Mouse (Mus musculus) brain, embryonic 14.5 days (tissue): ENCODE measurements around the gene Gm44596.

Experiments
- CTCF ChIP-seq: fragments of 200-500 bp; IDR thresholded peaks from 2 replicates; pipeline ENCODE4 v1.5.1; 2012; ENCODE audit warnings: inconsistent platforms, mild to moderate bottlenecking, moderate library complexity, borderline replicate concordance; ENCODE audit not compliant: insufficient read depth, insufficient read length; ENCODE audit errors: extremely low read depth
- POLR2A ChIP-seq: fragments of 200-500 bp; IDR thresholded peaks from 2 replicates; pipeline ENCODE4 v1.6.1; 2012; ENCODE audit warnings: mild to moderate bottlenecking, inconsistent platforms, borderline replicate concordance; ENCODE audit not compliant: poor library complexity, insufficient read depth, insufficient read length, severe bottlenecking; ENCODE audit errors: extremely low read depth

DNA sequence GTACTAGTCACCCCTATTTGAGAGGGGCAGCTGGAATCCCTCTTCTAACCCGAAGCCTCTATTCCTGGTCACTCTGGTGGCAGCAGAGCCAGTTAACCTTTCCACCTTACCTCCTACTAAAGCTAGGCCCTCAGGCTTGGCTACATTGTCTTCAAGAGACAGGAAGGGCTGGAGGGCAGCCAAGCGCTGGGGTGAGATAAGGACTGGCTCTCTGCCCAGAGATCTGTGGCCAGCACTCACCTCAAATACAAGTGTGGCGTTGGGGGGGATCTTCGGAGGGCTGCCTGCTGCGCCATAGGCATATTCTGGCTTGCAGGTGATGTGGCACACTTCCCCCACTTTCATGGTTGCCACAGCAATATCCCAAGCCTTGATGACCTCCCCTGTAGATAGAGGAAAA, 60.2 kb downstream of the Gm44596 start:
- TF ChIP-seq POLR2A, result no peak
- no peak for TF ChIP-seq CTCF
